Mouse (Mus musculus) left cerebral cortex, adult 6 months (tissue): ENCODE measurements around the gene Nphp3. TPM values are rescaled to one million over a fixed set of nuclear protein-coding genes. Genes with fewer than 3 reads are reported as not detected.

Source experiments
- long read RNA-seq, 2 experiments: library from polyadenylated mRNA; unstranded; transcript quantifications; one replicate each; pipeline ENCODE4 v2.0.0; 2019 to 2020
- polyA plus RNA-seq: library from polyadenylated mRNA; unstranded; fragments of <200 nt; fragmentation: Nextera tagmentation; gene quantifications from 2 replicates; pipeline ENCODE4 v1.2.3, GENCODE M21; 2021

The Nphp3 gene
- polyA plus RNA-seq = 0.74 and 0.90 TPM in 2 replicates
- long read RNA-seq, experiment 1, partial matches to known transcripts = 15 of 17 reads
- long read RNA-seq, experiment 1, other reads (novel, unspliced or antisense) = 2 of 17 reads
- long read RNA-seq, experiment 2, partial matches to known transcripts = 1 of 2 reads
- long read RNA-seq, experiment 2, other reads (novel, unspliced or antisense) = 1 of 2 reads

DNA sequence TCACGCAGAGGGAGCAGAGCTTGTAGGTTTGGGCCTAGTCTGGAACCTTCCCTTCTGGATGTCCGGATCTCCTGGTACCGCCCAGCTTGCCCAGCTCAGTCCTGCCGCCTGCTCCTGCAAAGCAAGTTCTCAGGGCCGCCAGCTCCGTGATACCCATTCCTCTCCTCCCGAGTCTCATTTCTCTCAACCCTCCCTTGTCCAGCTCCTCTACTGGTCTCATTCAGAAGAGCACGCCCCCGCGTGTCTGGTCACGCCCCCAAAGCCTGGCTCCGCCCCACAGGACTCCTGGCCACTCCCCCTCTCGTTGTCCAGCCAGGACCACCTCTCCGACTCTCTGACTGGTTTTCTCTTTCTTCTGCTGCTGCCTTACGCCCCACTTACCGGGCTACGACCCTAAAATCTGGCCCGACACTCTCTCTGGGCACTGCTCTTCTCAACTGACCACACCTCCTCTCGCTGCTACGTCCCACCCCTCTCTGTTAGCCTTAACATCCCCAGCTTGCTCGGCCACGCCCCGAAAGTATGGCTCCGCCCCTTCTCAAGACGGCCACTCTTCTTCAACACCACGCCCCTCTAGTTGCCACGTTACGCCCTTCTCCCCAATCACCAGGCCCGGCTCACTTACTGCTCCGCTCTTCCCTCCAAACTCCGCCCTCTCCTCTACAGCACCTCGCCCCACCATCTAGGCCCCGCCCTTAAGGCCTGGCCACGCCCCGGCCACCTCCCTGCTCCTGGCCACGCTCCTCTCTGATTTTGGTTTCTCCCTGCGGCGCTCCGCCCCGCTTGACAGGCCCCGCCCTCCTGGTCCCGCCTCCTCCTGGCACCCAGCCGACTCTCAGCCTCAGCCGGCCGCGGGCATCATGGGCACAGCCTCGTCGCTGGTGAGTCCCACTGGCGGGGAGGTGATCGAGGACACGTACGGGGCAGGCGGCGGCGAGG is at the start of gene Nphp3:
Gene Nphp3, plus strand, starts transcription at position 624 of the 939 bp plus-strand sequence.

DNA sequence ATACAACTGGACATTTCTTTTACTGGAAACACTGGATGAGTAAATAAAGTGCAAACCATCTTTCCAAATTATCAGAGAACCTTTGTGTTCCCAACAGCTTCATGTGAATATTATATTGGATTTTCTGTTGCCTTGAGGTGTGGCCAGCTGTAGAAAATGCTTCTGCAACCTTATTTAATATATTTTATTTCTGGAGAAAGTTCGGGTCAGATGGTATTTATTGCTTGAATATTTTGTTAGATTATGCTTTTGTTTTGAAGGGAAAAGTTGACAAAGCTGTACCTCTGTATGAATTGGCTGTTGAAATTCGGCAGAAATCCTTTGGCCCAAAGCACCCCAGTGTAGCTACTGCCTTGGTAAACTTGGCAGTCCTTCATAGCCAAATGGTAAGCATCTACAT is 38.0 kb downstream of the Nphp3 start, which contains the start of gene Gm28305:
Gene Gm28305, plus strand, starts transcription at position 301 of the 400 bp plus-strand sequence.

DNA sequence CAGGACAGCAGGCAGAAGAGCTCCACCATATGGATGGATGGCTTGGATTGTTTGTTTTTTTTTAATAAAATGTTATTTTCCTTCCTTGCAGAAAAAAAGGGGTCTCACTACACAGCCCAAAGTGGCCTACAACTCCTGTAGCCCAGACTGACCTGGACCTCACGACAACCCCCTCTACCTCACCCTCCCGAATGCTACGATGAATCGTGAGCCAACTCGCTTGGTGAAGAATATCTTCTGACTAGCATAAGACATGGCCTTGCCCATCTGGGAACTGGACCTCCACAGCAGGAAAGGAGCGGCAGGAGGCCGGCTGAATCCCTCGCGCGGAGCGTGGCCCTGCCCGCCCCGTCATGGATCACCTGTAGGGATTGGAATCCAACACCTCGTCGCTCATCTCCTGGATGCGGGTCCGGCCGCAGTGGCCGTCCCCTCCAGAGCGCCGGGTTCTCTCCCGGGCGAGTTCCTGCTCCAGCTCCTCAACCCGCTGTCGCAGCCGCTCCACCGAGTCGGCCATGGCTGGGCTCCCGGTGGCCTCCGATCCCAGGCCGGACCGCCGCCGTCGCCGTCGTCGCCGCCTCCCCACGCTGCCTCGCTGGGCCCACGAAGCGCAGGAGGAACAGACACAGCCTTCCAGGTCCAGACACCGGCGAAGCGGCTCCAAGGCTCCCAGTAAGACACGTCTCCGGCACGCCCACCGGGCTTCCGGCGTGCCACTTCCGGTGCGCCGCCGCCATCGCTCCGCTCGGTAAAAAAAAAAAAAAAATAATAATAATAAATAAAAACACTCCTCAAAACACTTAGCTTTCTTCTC is 60.3 kb downstream of the Nphp3 start, which contains the start of gene Uba5:
Gene Uba5, minus strand, starts transcription at position 705 of the 814 bp plus-strand sequence.

DNA sequence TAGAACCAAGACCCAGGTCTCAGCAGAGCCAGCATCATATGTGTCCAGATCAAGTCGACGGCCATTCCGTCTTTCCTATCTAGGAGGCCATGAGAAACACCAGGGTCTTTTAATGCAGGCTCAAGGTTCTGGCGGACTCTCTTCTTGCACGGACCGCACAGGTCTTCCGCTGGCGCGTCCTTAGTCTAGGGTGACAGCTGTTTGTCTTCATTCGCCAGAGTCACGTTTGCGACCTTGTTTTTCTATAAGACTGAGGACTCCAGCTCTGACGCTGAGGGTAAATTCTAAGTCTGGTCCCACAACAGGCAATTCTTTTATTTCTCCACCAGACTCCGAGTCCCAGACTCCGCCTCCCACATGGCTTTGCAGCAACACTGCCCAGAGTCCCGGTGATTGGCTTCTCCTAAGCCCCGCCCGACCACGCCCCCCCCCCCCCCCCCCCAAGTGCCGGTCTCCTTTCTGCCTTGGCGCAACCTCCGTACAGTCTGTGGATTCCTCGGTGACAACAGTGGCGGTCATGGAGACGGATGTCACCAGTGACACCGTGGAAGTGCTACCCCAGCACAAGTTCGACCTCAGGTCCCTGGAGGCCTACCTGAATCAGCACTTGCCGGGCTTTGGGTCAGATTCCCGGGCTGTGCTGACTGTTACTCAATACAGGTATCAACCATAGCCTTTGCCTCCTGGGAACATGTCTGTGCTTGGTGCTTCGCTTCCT is 61.1 kb downstream of the Nphp3 start, which contains the start of gene Acad11:
Gene Acad11, plus strand, starts transcription at position 134 of the 718 bp plus-strand sequence.

Other genes starting within 250 kb of the Nphp3 start
- gene Tmem108, start 240.7 kb upstream of the Nphp3 start, polyA plus RNA-seq = 12.9 and 18.6 TPM in 2 replicates
- gene Gm28305, start 38.1 kb downstream of the Nphp3 start, polyA plus RNA-seq = not detected in 2 replicates
- gene Uba5, start 60.6 kb downstream of the Nphp3 start, polyA plus RNA-seq = 45.5 and 56.7 TPM in 2 replicates
- 11.5 and 12.0 TPM in 2 replicates for gene Acad11, start 60.8 kb downstream of the Nphp3 start, polyA plus RNA-seq
- gene Ackr4, start 124.4 kb downstream of the Nphp3 start, polyA plus RNA-seq = 0.06 and 0.11 TPM in 2 replicates